Mouse (Mus musculus): ENCODE measurements at regions not wholly inside any gene's neighbourhood (a gene's known extent, or its start where the extent isn't known, plus 50 kb on each side); places are given as distances from the start of the nearest gene placed in this dataset.

DNA sequence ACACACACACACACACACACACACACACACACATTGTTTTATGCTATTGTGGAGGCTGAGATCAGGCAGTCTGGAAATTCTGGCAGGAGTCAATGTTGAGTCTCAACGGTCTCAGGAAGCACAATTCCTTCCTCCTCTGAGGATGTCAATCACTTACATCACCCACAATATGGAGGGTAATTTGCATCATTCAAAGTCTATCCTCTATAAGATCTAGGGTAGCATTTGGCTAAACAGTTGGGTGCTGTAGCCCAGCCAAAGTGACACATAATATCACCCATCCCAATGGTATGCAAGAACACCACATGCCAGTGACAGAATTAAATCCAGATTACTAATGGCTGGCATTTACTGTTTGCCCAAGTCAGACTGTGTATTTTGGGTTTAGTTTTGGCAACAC is 252.1 kb downstream of the Rnf144b start:
- TF ChIP-seq RAD21 (IDR thresholded peaks at IDR 0.05; ENCODE audit: low read depth, low read length), result no peak
- no peak for TF ChIP-seq ZNF384 (IDR thresholded peaks at IDR 0.05; ENCODE audit: low read depth, low read length)
- no peak for TF ChIP-seq POLR2A (IDR thresholded peaks at IDR 0.05; ENCODE audit: low read depth, low read length)
- TF ChIP-seq CTCF (conservative IDR thresholded peaks at IDR 0.05 in 1 of 2, IDR thresholded peaks at IDR 0.05 in 1 of 2; ENCODE audit: low read depth in 2 of 2, low read length in 2 of 2), result no peak
- TF ChIP-seq NELFE (IDR thresholded peaks at IDR 0.05; ENCODE audit: low read depth, low read length), result no peak
- TF ChIP-seq JUND (conservative IDR thresholded peaks at IDR 0.05; ENCODE audit: low read depth, low read length), result no peak
- no peak for TF ChIP-seq UBTF (IDR thresholded peaks at IDR 0.05; ENCODE audit: low read depth, low read length)
- TF ChIP-seq MEF2A (IDR thresholded peaks at IDR 0.05; ENCODE audit: borderline replicate concordance, low read depth, low read length), result no peak
- no peak for TF ChIP-seq MAX (IDR thresholded peaks at IDR 0.05; ENCODE audit: low read length)
